Mouse (Mus musculus) forebrain, embryonic 11.5 days (tissue): ENCODE data around the gene Olfr279. TPM values are rescaled to one million over a fixed set of nuclear protein-coding genes. Genes with fewer than 3 reads are reported as not detected.

Experiments used
- ATAC-seq: fragments of 200-750 bp; cut with Nextera tagmentation; replicated peaks from 2 replicates; pipeline ENCODE4 v1.8.0; 2017; ENCODE audit warnings: moderate TSS enrichment; ENCODE audit not compliant: low FRiP score
- DNase-seq: peaks from one replicate; pipeline ENCODE4 v3.0.0-alpha.2; 2017; ENCODE audit warnings: low spot score
- H3K27ac ChIP-seq: fragments of 300-500 bp; sonication (generic); 2 replicates; pipeline ENCODE4 v1.5.1; 2014; ENCODE audit warnings: low read depth, low read length
- H3K27me3 ChIP-seq: fragments of 300-500 bp; sonication (generic); 2 replicates; pipeline ENCODE4 v1.6.1; 2014; ENCODE audit warnings: mild to moderate bottlenecking, low read length, mixed read lengths; ENCODE audit not compliant: control insufficient read depth, insufficient read depth
- H3K36me3 ChIP-seq: fragments of 300-500 bp; sonication (generic); 2 replicates; pipeline ENCODE4 v1.6.1; 2014; ENCODE audit warnings: mild to moderate bottlenecking, low read length, moderate library complexity, mixed read lengths; ENCODE audit not compliant: control insufficient read depth, insufficient read depth
- H3K4me1 ChIP-seq: fragments of 300-500 bp; sonication (generic); replicated peaks from 2 replicates; pipeline ENCODE4 v1.6.1; 2014; ENCODE audit warnings: low read length, mixed read lengths; ENCODE audit not compliant: control insufficient read depth, insufficient read depth
- H3K4me2 ChIP-seq: fragments of 300-500 bp; sonication (generic); 2 replicates; pipeline ENCODE4 v1.6.1; 2014; ENCODE audit warnings: low read depth, mild to moderate bottlenecking, low read length, moderate library complexity, mixed read lengths; ENCODE audit not compliant: severe bottlenecking
- H3K4me3 ChIP-seq: fragments of 300-500 bp; sonication (generic); 2 replicates; pipeline ENCODE4 v1.5.1; 2014; ENCODE audit warnings: low read depth, low read length
- H3K9ac ChIP-seq: fragments of 300-500 bp; sonication (generic); 2 replicates; pipeline ENCODE4 v1.6.1; 2014; ENCODE audit warnings: low read length
- H3K9me3 ChIP-seq: fragments of 300-500 bp; sonication (generic); 2 replicates; pipeline ENCODE4 v1.6.1; 2016; ENCODE audit warnings: low read length, mixed read lengths; ENCODE audit not compliant: control insufficient read depth
- WGBS: fragments of 180-500 bp; shearing (Covaris S2); extraction: QIAGEN DNeasy Blood & Tissue Kit; methylation state at CpG from one replicate; pipeline ENCODE4 v1.1.7; 2014; 5-methylcytosine and 5-hydroxymethylcytosine counted together
- microRNA-seq: library from miRNA; unstranded; fragments of <30 nt; microRNA quantifications from one replicate; pipeline ENCODE4, GENCODE M21; 2016; ENCODE audit not compliant: insufficient number of aligned reads
- polyA plus RNA-seq: library from polyadenylated mRNA; unstranded; fragments of >200 nt; fragmentation: Nextera tagmentation; extraction: Ambion mirVana; gene quantifications from 2 replicates; pipeline ENCODE4 v1.2.1, GENCODE M21; 2014

Olfr279 gene
- polyA plus RNA-seq, 1 experiment from 2014 or later: not detected

GRCm38 (mm10) chr15:98546843-98547242 lies 54.6 kb downstream of the Olfr279 start:
- 93% methylated on average over 5 of the region's 5 CpGs for WGBS
- Histone ChIP-seq H3K27ac (no peak overlapping the region), H3K36me3 (peaks cover 14% of the 10 kb centered on the region; the same call in 1 of the 2 replicates)

More at GRCm38 (mm10) chr15:98546843-98547242, 54.6 kb downstream of the Olfr279 start:
- Histone ChIP-seq H3K9me3 (no peaks in the 10 kb centered on the region), H3K9ac (no peak overlapping the region), H3K27me3 (no peaks in the 10 kb centered on the region), H3K4me2 (no peak overlapping the region), H3K4me3 (no peak overlapping the region), H3K4me1 (no peaks in the 10 kb centered on the region)
- DNase-seq: no peak
- no peak for ATAC-seq

Small RNA genes within 50 kb of the gene (microRNA-seq; reads per million reads assigned to microRNA genes)
- gene Mir1291: not detected

Other genes starting within 250 kb of the Olfr279 start
- gene H1fnt, start 235.1 kb upstream of the Olfr279 start, polyA plus RNA-seq: not detected in 2 replicates
- 1.2 TPM in 2 replicates for gene Zfp641, start 196.2 kb upstream of the Olfr279 start, polyA plus RNA-seq
- not detected in 2 replicates for gene Olfr285, start 175.0 kb upstream of the Olfr279 start, polyA plus RNA-seq
- not detected in 2 replicates for gene Olfr284, start 151.4 kb upstream of the Olfr279 start, polyA plus RNA-seq
- not detected in 2 replicates for gene Olfr283, start 111.5 kb upstream of the Olfr279 start, polyA plus RNA-seq
- gene Olfr282, start 61.2 kb upstream of the Olfr279 start, polyA plus RNA-seq: not detected in 2 replicates
- not detected in 2 replicates for gene Olfr281, start 39.8 kb upstream of the Olfr279 start, polyA plus RNA-seq
- not detected in 2 replicates for gene OR5BS1P, start 22.5 kb upstream of the Olfr279 start, polyA plus RNA-seq
- 0.25 TPM in 1 of 2 replicates, not detected in the other for gene Lalba, start 9.7 kb upstream of the Olfr279 start, polyA plus RNA-seq
- gene Kansl2, start 41.9 kb downstream of the Olfr279 start, polyA plus RNA-seq: 138 and 152 TPM in 2 replicates
- 62.2 and 67.0 TPM in 2 replicates for gene Ccnt1, start 78.5 kb downstream of the Olfr279 start, polyA plus RNA-seq
- gene 4930415O20Rik, start 78.6 kb downstream of the Olfr279 start, polyA plus RNA-seq: not detected in 2 replicates
- 11.2 and 12.3 TPM in 2 replicates for gene Adcy6, start 117.7 kb downstream of the Olfr279 start, polyA plus RNA-seq
- gene Cacnb3, start 138.4 kb downstream of the Olfr279 start, polyA plus RNA-seq: 45.3 and 46.9 TPM in 2 replicates
- 24.2 and 31.2 TPM in 2 replicates for gene Ddx23, start 170.5 kb downstream of the Olfr279 start, polyA plus RNA-seq
- 1.9 and 2.8 TPM in 2 replicates for gene Rnd1, start 185.1 kb downstream of the Olfr279 start, polyA plus RNA-seq
- 0.92 and 1.3 TPM in 2 replicates for gene Ccdc65, start 215.8 kb downstream of the Olfr279 start, polyA plus RNA-seq
- 6.1 and 6.7 TPM in 2 replicates for gene Fkbp11, start 235.8 kb downstream of the Olfr279 start, polyA plus RNA-seq